In genomic region chr1:181150431-181150826, GRCm38 (mm10) we compare ENCODE assay signal across 9 mouse cellular contexts. TPM values are rescaled to one million over a fixed set of nuclear protein-coding genes. Genes with fewer than 3 reads are reported as not detected.
A peak's percentile ranks its signal among the peaks of the same experiment; 100 is the strongest.
DNase-seq lines count a peak whose midpoint lies in the region; ATAC-seq and TF ChIP-seq lines count a peak whose summit lies in the region.
"Had no signal": no experiment of that assay in that cellular context is flagged by ENCODE, and none has a peak within 500 bp of the region (broad histone marks: within the 10 kb centered on the region; RNA-seq: fewer than 3 reads in every experiment).

No protein-coding gene starts in this region.

- intact Hi-C loops in heart, postnatal 25 days (cut with DNase I) = no loop called here

- TF ChIP-seq POLR2A in MEL (IDR thresholded peaks at IDR 0.05; ENCODE audit: control insufficient read depth in 1 of 2, insufficient read depth in 1 of 2, low read depth in 1 of 2, low read length in 2 of 2, poor library complexity in 1 of 2) = no peak

- H3K27ac ChIP-seq in heart, embryonic 10.5 days = no peak overlapping the region; the same call in 1 of the 2 replicates
- H3K27ac ChIP-seq in MEL (ENCODE audit: control insufficient read depth, low read depth, low read length) = no peak overlapping the region
- no peak overlapping the region for H3K27ac ChIP-seq in forebrain, embryonic 16.5 days (ENCODE audit: low read length)
- H3K27ac ChIP-seq in liver, embryonic 16.5 days (ENCODE audit: low read length) = 0 out of 2 replicates have a peak overlapping the region, but pooled peaks have one; percentile 12
- H3K27ac ChIP-seq: macrophage had no signal

- no peaks in the 10 kb centered on the region for H3K9me3 ChIP-seq in heart, embryonic 10.5 days
- H3K9me3 ChIP-seq in MEL (replicated peaks; ENCODE audit: insufficient read depth, low read length) = no peaks in the 10 kb centered on the region
- no peaks in the 10 kb centered on the region for H3K9me3 ChIP-seq in forebrain, embryonic 16.5 days (ENCODE audit: control insufficient read depth, low read length)
- H3K9me3 ChIP-seq in liver, embryonic 16.5 days (replicated peaks; ENCODE audit: control insufficient read depth, low read length) = no peaks in the 10 kb centered on the region

- no peak for TF ChIP-seq EP300 in MEL (IDR thresholded peaks at IDR 0.05; ENCODE audit: low read depth in 1 of 2, low read length in 2 of 2)

- TF ChIP-seq RAD21 in MEL (IDR thresholded peaks at IDR 0.05; ENCODE audit: low read depth, low read length) = no peak

- WGBS in heart, embryonic 10.5 days = 64% methylated on average over 3 of the region's 3 CpGs
- WGBS in forebrain, embryonic 16.5 days = 61% methylated on average over 3 of the region's 3 CpGs
- WGBS in liver, embryonic 16.5 days (ENCODE audit: insufficient replicate concordance) = 65% methylated on average over 3 of the region's 3 CpGs

- DNase-seq in heart, embryonic 10.5 days (ENCODE audit: low spot score) = no peak
- no peak for DNase-seq in heart, postnatal 25 days (ENCODE audit: low spot score)
- DNase-seq in MEL (ENCODE audit: low read depth, low spot score) = no peak
- no peak for DNase-seq in thymus, postnatal 0 days (ENCODE audit: low spot score)
- no peak for DNase-seq in gastrocnemius, adult 18-20 months (ENCODE audit: low spot score)

- peaks cover 22% of the 10 kb centered on the region for H3K36me3 ChIP-seq in heart, embryonic 10.5 days
- H3K36me3 ChIP-seq in MEL (ENCODE audit: control insufficient read depth in 1 of 2, insufficient read depth in 2 of 2, low read length in 2 of 2) = peaks cover 2 to 58% of the 10 kb centered on the region in 2 experiments
- no peaks in the 10 kb centered on the region; the same call in 1 of the 2 replicates for H3K36me3 ChIP-seq in forebrain, embryonic 16.5 days (ENCODE audit: control insufficient read depth, insufficient read depth)
- H3K36me3 ChIP-seq in liver, embryonic 16.5 days (ENCODE audit: control insufficient read depth, insufficient read depth) = peaks cover under 1% of the 10 kb centered on the region; the same call in 1 of the 2 replicates

- peaks cover 21% of the 10 kb centered on the region for H3K79me2 ChIP-seq in MEL (ENCODE audit: control insufficient read depth, insufficient read depth, low read length, poor library complexity)

- H3K27me3 ChIP-seq in heart, embryonic 10.5 days (ENCODE audit: insufficient read depth, poor library complexity, severe bottlenecking) = no peaks in the 10 kb centered on the region
- H3K27me3 ChIP-seq in MEL (ENCODE audit: control insufficient read depth in 1 of 2, insufficient read depth in 2 of 2, low read length in 2 of 2) = no peaks in the 10 kb centered on the region
- no peaks in the 10 kb centered on the region for H3K27me3 ChIP-seq in forebrain, embryonic 16.5 days (replicated peaks; ENCODE audit: control insufficient read depth, insufficient read depth, low read length)
- H3K27me3 ChIP-seq in liver, embryonic 16.5 days (ENCODE audit: control insufficient read depth, insufficient read depth, low read depth, low read length) = no peaks in the 10 kb centered on the region

- TF ChIP-seq CTCF in MEL (IDR thresholded peaks at IDR 0.05 in 2 of 3, conservative IDR thresholded peaks at IDR 0.05 in 1 of 3; ENCODE audit: control insufficient read depth in 1 of 3, insufficient read depth in 1 of 3, low read depth in 2 of 3, low read length in 3 of 3, poor library complexity in 1 of 3, severe bottlenecking in 1 of 3) = no peak

- peak overlapping the region; percentile 97 for H3K4me3 ChIP-seq in heart, embryonic 10.5 days
- peak overlapping the region; percentile 61 to 85 for H3K4me3 ChIP-seq in MEL (ENCODE audit: control insufficient read depth in 1 of 2, insufficient read depth in 1 of 2, low read depth in 2 of 2, low read length in 2 of 2)
- peak overlapping the region; percentile 84; the same call in 1 of the 2 replicates for H3K4me3 ChIP-seq in forebrain, embryonic 16.5 days (replicated peaks; ENCODE audit: low read length)
- no peak overlapping the region; the same call in 1 of the 2 replicates for H3K4me3 ChIP-seq in liver, embryonic 16.5 days (ENCODE audit: low read depth, low read length)

- peak; percentile 35 for ATAC-seq in forebrain, embryonic 16.5 days
- no peak for ATAC-seq in liver, embryonic 16.5 days (ENCODE audit: low read depth)
- ATAC-seq in megakaryocyte-erythroid progenitor cell, adult 5-6 weeks (replicated peaks; ENCODE audit: low FRiP score, low TSS enrichment, poor library complexity, severe bottlenecking) = no peak

- H3K4me2 ChIP-seq in forebrain, embryonic 16.5 days (ENCODE audit: low read length) = no peak overlapping the region
- H3K4me2 ChIP-seq in liver, embryonic 16.5 days (ENCODE audit: low read depth, low read length) = peak overlapping the region; percentile 26

- H3K9ac ChIP-seq in MEL (ENCODE audit: control insufficient read depth, low read depth, low read length, poor library complexity, severe bottlenecking) = peak overlapping the region; percentile 21; the same call in 1 of the 2 replicates
- H3K9ac ChIP-seq in forebrain, embryonic 16.5 days (replicated peaks; ENCODE audit: low read depth, low read length) = no peak overlapping the region
- no peak overlapping the region; the same call in 1 of the 2 replicates for H3K9ac ChIP-seq in liver, embryonic 16.5 days (ENCODE audit: low read depth, low read length)

- peaks cover 9% of the 10 kb centered on the region for H3K4me1 ChIP-seq in heart, embryonic 10.5 days
- peaks cover 19 to 31% of the 10 kb centered on the region in 2 experiments for H3K4me1 ChIP-seq in MEL (ENCODE audit: control insufficient read depth in 1 of 2, insufficient read depth in 2 of 2, low read length in 2 of 2)
- peaks cover 17% of the 10 kb centered on the region for H3K4me1 ChIP-seq in forebrain, embryonic 16.5 days (replicated peaks; ENCODE audit: control insufficient read depth, insufficient read depth, low read length)
- peaks cover 43% of the 10 kb centered on the region for H3K4me1 ChIP-seq in liver, embryonic 16.5 days (ENCODE audit: control insufficient read depth, low read depth, low read length)

TF ChIP-seq in MEL, 35 proteins besides CTCF, POLR2A, EP300 and RAD21:
- TF ChIP-seq ELF1 (IDR thresholded peaks at IDR 0.05; ENCODE audit: low read depth, low read length) = no peak
- no peak for TF ChIP-seq ZNF384 (IDR thresholded peaks at IDR 0.05; ENCODE audit: low read depth, low read length)
- TF ChIP-seq MEF2A (IDR thresholded peaks at IDR 0.05; ENCODE audit: extremely low read depth, insufficient replicate concordance, low read depth, low read length, poor library complexity, severe bottlenecking) = no peak
- TF ChIP-seq MYB (IDR thresholded peaks at IDR 0.05; ENCODE audit: low read depth, low read length) = no peak
- TF ChIP-seq USF2 (IDR thresholded peaks at IDR 0.05; ENCODE audit: borderline replicate concordance in 1 of 2, insufficient read depth in 1 of 2, low read depth in 1 of 2, low read length in 2 of 2) = no peak
- no peak for TF ChIP-seq TAL1 (IDR thresholded peaks at IDR 0.05; ENCODE audit: low read length)

RNA-seq across cellular contexts. Expression of gene Cnih4, which starts 5.9 kb away (rescaled TPM):
- polyA plus RNA-seq in heart, embryonic 10.5 days (2016; fragmentation: Nextera tagmentation; extraction: Ambion mirVana) = 150 and 166 TPM in 2 replicates
- 10 to 100 TPM; 49.7 to 53.1 TPM for total RNA-seq in heart, postnatal 25 days (2021)
- total RNA-seq in MEL (2012; rRNA removed) = 69.4 and 72.1 TPM in 2 replicates
- polyA plus RNA-seq in MEL (2012; ENCODE audit: insufficient read depth in 1 of 2, insufficient read length in 2 of 2, low read depth in 1 of 2, low replicate concordance in 2 of 2, missing spikeins in 1 of 2) = 100 to 1,000 TPM in 1 of 2 experiments, not detected in 1; 141 TPM
- polyA plus RNA-seq in forebrain, embryonic 16.5 days (2015; fragmentation: Nextera tagmentation; extraction: Ambion mirVana) = 70.0 and 78.4 TPM in 2 replicates
- 45.5 and 51.5 TPM in 2 replicates for polyA plus RNA-seq in liver, embryonic 16.5 days (2015; fragmentation: Nextera tagmentation; extraction: Ambion mirVana)
- polyA plus RNA-seq in thymus, postnatal 0 days (2015; fragmentation: Nextera tagmentation; extraction: Ambion mirVana) = 90.9 and 91.7 TPM in 2 replicates
- total RNA-seq in megakaryocyte-erythroid progenitor cell, adult 5-6 weeks (2014; fragmentation: Nextera tagmentation) = 14.0 and 25.9 TPM in 2 replicates
- total RNA-seq in megakaryocyte-erythroid progenitor cell, adult 5-6 weeks (2017) = 59.7 and 71.2 TPM in 2 replicates
- 10 to 100 TPM; 39.3 to 40.5 TPM for total RNA-seq in gastrocnemius, adult 18-20 months (2021)

RNA-seq across cellular contexts. Expression of gene Nvl, which starts 6.4 kb away (rescaled TPM):
- 26.1 and 33.5 TPM in 2 replicates for polyA plus RNA-seq in heart, embryonic 10.5 days (2016; fragmentation: Nextera tagmentation; extraction: Ambion mirVana)
- total RNA-seq in heart, postnatal 25 days (2021) = 1 to 10 TPM; 7.2 to 8.1 TPM
- 20.8 and 21.0 TPM in 2 replicates for total RNA-seq in MEL (2012; rRNA removed)
- 10 to 100 TPM in 1 of 2 experiments, not detected in 1; 29.8 TPM for polyA plus RNA-seq in MEL (2012; ENCODE audit: insufficient read depth in 1 of 2, insufficient read length in 2 of 2, low read depth in 1 of 2, low replicate concordance in 2 of 2, missing spikeins in 1 of 2)
- 43.1 and 51.4 TPM in 2 replicates for polyA plus RNA-seq in forebrain, embryonic 16.5 days (2015; fragmentation: Nextera tagmentation; extraction: Ambion mirVana)
- 9.3 and 10.0 TPM in 2 replicates for polyA plus RNA-seq in liver, embryonic 16.5 days (2015; fragmentation: Nextera tagmentation; extraction: Ambion mirVana)
- polyA plus RNA-seq in thymus, postnatal 0 days (2015; fragmentation: Nextera tagmentation; extraction: Ambion mirVana) = 23.4 and 25.0 TPM in 2 replicates
- total RNA-seq in megakaryocyte-erythroid progenitor cell, adult 5-6 weeks (2014; fragmentation: Nextera tagmentation) = 54.5 and 64.7 TPM in 2 replicates
- total RNA-seq in megakaryocyte-erythroid progenitor cell, adult 5-6 weeks (2017) = 36.3 and 37.0 TPM in 2 replicates
- total RNA-seq in gastrocnemius, adult 18-20 months (2021) = 1 to 10 TPM; 7.4 to 8.7 TPM
